Mouse (Mus musculus) lung, embryonic 16.5 days (tissue): ENCODE measurements around the gene Dag1. TPM values are rescaled to one million over a fixed set of nuclear protein-coding genes. Genes with fewer than 3 reads are reported as not detected.

Experiments used
- ATAC-seq: fragments of 200-750 bp; cut with Nextera tagmentation; 2 replicates; pipeline ENCODE4 v1.8.0; 2017; ENCODE audit warnings: low read depth, mild to moderate bottlenecking, moderate library complexity
- H3K27ac ChIP-seq: fragments of 300-500 bp; sonication (generic); 2 replicates; pipeline ENCODE4 v1.5.1; 2014; ENCODE audit warnings: mild to moderate bottlenecking, control low read depth, low read length
- H3K27me3 ChIP-seq: fragments of 300-500 bp; sonication (generic); 2 replicates; pipeline ENCODE4 v1.6.1; 2014; ENCODE audit warnings: low read depth, low read length, mixed read lengths; ENCODE audit not compliant: control insufficient read depth, insufficient read depth
- H3K36me3 ChIP-seq: fragments of 300-500 bp; sonication (generic); 2 replicates; pipeline ENCODE4 v1.6.1; 2014; ENCODE audit warnings: low read length; ENCODE audit not compliant: control insufficient read depth, insufficient read depth
- H3K4me1 ChIP-seq: fragments of 300-500 bp; sonication (generic); replicated peaks from 2 replicates; pipeline ENCODE4 v1.6.1; 2014; ENCODE audit warnings: low read length, mixed read lengths; ENCODE audit not compliant: control insufficient read depth, insufficient read depth
- H3K4me2 ChIP-seq: fragments of 300-500 bp; sonication (generic); 2 replicates; pipeline ENCODE4 v1.6.1; 2014; ENCODE audit warnings: low read depth, low read length, control low read depth
- H3K4me3 ChIP-seq: fragments of 300-500 bp; sonication (generic); 2 replicates; pipeline ENCODE4 v1.5.1; 2014; ENCODE audit warnings: mild to moderate bottlenecking, low read length, control low read depth
- H3K9ac ChIP-seq: fragments of 300-500 bp; sonication (generic); 2 replicates; pipeline ENCODE4 v1.6.1; 2014; ENCODE audit warnings: low read length, control low read depth
- H3K9me3 ChIP-seq: fragments of 300-500 bp; sonication (generic); 2 replicates; pipeline ENCODE4 v1.6.1; 2016; ENCODE audit warnings: low read length; ENCODE audit not compliant: control insufficient read depth
- WGBS: fragments of 180-500 bp; shearing (Covaris S2); extraction: QIAGEN DNeasy Blood & Tissue Kit; methylation state at CpG from one replicate; pipeline ENCODE4 v1.1.7; 2014; 5-methylcytosine and 5-hydroxymethylcytosine counted together
- polyA plus RNA-seq: library from polyadenylated mRNA; unstranded; fragments of >200 nt; fragmentation: Nextera tagmentation; extraction: Ambion mirVana; gene quantifications from 2 replicates; pipeline ENCODE4 v1.2.1, GENCODE M21; 2015

The Dag1 gene
- polyA plus RNA-seq, 1 experiment from 2014 or later, result 141 TPM

DNA sequence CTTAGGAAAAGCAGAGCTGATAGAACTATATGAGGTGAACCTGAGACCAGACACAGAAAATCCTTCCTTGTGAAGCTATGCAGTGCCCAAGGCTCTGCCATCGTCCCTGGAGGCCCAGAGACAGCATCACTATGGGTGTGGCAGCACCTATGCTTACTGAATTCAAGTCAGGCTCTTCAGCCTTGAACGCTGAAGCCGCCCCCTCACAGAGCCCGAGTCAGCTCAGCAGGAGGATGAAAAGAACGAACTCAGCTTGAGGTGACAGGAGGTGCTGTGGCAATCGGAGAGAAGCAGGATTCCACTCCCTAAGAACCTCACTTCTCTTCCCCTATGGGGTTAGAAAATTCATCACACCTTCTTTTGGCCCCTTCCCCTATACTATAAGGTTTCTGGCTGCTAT, 76.1 kb downstream of the Dag1 start:
- WGBS, result 27% methylated on average over 6 of the region's 6 CpGs
- Histone ChIP-seq H3K9ac (no peak overlapping the region), H3K9me3 (no peaks in the 10 kb centered on the region), H3K4me1 (peaks cover 6% of the 10 kb centered on the region; the same call in 1 of the 2 replicates), H3K4me3 (no peak overlapping the region), H3K4me2 (no peak overlapping the region), H3K27me3 (peaks cover 19% of the 10 kb centered on the region), H3K36me3 (no peaks in the 10 kb centered on the region), H3K27ac (no peak overlapping the region)
- no peak for ATAC-seq

DNA sequence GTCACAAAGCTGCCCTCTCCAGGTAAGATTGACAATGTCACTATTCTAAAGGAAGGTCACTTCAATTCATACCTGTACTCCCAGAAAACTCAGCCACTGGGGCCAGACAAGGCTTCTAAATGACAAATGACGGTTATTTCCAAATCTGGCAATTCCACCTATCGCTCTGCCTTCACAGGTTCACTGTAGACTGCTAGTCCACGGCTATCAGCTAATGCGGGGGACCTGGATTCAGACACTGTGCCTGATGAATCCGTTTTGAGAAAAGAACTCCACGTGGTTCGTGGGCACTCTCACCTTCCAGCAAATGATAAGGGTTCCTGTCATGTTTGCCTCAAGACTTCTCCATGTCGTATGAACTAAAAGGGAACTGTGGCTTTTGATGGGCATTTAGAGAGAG, 78.0 kb downstream of the Dag1 start:
- ATAC-seq, result no peak
- H3K4me1 ChIP-seq, result peaks cover 6% of the 10 kb centered on the region; the same call in 1 of the 2 replicates
- H3K4me2 ChIP-seq, result no peak overlapping the region
- no peak overlapping the region for H3K27ac ChIP-seq
- H3K27me3 ChIP-seq, result peaks cover 19% of the 10 kb centered on the region
- no peak overlapping the region for H3K4me3 ChIP-seq
- no peak overlapping the region for H3K9ac ChIP-seq
- no peaks in the 10 kb centered on the region for H3K36me3 ChIP-seq
- H3K9me3 ChIP-seq, result no peaks in the 10 kb centered on the region
- WGBS, result 78% methylated on average over 8 of the region's 8 CpGs

DNA sequence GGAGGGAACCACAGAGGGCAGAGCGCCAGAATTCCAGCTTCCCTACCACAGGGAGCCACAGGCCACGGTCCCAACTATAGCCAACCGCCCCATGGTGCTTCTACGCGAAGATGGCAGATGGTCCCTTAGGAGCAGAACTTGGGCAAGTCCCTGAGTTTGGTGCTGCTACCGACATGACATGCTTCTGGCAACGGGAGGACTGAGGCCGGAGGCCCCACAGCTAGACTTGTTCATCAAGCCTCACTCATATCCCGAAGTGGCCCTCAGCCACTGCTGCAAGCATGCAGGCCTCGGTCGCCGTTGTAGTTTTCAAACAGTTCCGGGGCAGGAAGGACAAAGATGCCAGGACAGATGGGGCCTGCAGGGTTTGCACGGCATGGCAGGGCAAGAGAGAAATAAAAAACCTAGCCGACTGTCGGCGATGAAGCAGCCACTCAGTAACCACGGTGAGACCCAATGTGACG, 80.2 kb downstream of the Dag1 start:
- no peak overlapping the region for H3K27ac ChIP-seq
- no peaks in the 10 kb centered on the region for H3K4me1 ChIP-seq
- WGBS, result 83% methylated on average over 19 of the region's 19 CpGs
- H3K9me3 ChIP-seq, result no peaks in the 10 kb centered on the region
- H3K36me3 ChIP-seq, result no peaks in the 10 kb centered on the region
- H3K4me3 ChIP-seq, result no peak overlapping the region
- H3K4me2 ChIP-seq, result no peak overlapping the region
- no peak for ATAC-seq
- no peaks in the 10 kb centered on the region; the same call in 1 of the 2 replicates for H3K27me3 ChIP-seq
- no peak overlapping the region for H3K9ac ChIP-seq

DNA sequence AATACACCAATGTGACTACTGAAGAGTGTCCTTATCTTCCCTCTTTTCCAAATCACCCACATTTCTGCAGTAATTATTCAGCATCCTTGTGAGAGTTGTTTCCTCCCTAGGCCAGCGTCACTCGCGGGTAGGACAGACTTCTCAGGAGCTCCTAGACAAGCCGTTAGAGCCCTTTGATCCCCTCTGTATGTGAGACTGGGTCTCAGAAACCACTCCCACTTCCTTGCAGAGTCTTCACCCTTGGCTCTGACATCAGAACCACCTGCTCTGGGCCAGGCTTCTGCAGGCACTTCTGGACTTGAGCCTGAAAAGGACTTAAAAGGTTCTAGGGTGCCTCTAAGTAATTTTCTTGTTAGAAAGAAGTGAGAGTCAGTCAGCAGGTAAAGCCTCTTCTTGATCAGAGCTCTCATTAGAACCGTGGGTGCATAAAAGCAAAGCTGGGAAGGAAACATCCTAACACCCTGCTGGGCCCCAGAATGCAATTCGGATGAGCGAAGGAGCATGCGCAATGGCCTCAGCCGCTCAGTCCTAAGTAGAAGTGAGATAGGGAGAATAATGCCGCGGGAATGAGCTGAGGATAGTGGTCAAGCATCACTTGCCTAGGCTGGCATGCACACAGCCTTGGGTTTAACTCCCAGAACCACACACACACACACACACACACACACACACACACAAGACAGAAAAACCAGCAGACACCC, 80.8 kb downstream of the Dag1 start:
- Histone ChIP-seq H3K4me3 (no peak overlapping the region), H3K4me1 (no peaks in the 10 kb centered on the region), H3K27me3 (no peaks in the 10 kb centered on the region), H3K9me3 (no peaks in the 10 kb centered on the region), H3K9ac (no peak overlapping the region), H3K27ac (no peak overlapping the region), H3K36me3 (no peaks in the 10 kb centered on the region), H3K4me2 (no peak overlapping the region)
- ATAC-seq, result no peak
- WGBS, result 59% methylated on average over 11 of the region's 11 CpGs

DNA sequence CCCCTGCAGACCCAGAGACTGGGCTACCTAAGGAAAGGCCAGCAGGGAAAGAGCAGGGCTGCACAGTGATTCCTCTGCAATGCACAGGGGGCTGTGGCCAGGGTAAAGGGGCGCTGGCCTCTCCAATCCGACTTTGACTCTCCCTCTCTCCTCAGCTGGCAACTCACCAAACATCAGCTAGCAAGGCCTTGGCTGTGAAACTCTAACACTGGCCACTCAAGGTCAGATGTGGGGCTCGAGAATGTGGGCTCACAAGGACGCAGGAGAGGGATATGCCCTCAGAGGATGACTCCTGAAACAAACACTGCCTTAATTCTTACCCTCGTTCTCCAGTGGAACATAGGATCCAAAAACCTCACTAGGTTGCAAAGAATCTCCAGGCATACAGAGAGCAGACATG, 85.4 kb downstream of the Dag1 start:
- H3K27me3 ChIP-seq, result no peaks in the 10 kb centered on the region
- H3K27ac ChIP-seq, result no peak overlapping the region
- H3K9me3 ChIP-seq, result no peaks in the 10 kb centered on the region
- H3K9ac ChIP-seq, result no peak overlapping the region
- H3K4me2 ChIP-seq, result no peak overlapping the region
- WGBS, result 57% methylated on average over 5 of the region's 5 CpGs
- no peak overlapping the region for H3K4me3 ChIP-seq
- H3K4me1 ChIP-seq, result peaks cover 3% of the 10 kb centered on the region; the same call in 1 of the 2 replicates
- H3K36me3 ChIP-seq, result no peaks in the 10 kb centered on the region
- ATAC-seq, result no peak

DNA sequence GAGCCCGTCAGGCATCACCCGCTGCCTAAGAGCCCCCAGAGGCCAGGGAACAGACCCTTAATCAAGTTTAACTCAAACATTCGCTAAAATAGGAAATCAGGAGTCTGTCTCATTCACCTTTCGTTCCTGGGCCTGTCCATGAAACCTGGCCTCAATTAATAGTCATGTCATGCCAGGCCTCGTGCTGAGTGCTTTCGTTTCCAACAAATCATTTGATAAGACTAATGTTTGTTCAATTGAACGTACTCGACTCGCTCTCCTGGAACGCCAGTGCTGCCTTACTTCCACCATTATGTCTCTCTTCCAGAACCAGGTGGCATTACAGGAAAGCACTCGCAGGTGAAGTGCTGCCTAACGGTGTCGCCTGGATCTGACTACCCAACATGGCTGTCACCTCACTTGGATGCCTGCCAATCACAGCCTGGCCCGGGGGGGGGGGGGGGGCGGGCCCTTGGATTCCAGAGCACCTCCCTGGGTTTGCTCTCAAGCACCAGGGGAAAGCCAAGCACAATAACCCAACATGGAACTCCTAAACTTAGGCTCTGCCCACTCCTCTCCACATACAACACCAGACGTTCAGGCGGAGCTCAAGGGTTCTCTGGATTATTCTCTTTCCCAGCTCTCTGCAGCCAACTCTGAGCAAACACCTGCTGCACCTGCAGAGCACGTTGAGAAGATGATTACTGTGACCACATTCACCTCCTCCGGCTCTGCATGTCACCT, 88.5 kb downstream of the Dag1 start:
- H3K4me2 ChIP-seq, result no peak overlapping the region
- peaks cover 3% of the 10 kb centered on the region; the same call in 1 of the 2 replicates for H3K4me1 ChIP-seq
- no peak overlapping the region for H3K9ac ChIP-seq
- H3K27me3 ChIP-seq, result no peaks in the 10 kb centered on the region
- peak overlapping the region; percentile 32; the same call in 1 of the 2 replicates for H3K27ac ChIP-seq
- WGBS, result 42% methylated on average over 19 of the region's 19 CpGs
- no peaks in the 10 kb centered on the region for H3K36me3 ChIP-seq
- peak; percentile 86 for ATAC-seq
- H3K4me3 ChIP-seq, result no peak overlapping the region
- H3K9me3 ChIP-seq, result no peaks in the 10 kb centered on the region

DNA sequence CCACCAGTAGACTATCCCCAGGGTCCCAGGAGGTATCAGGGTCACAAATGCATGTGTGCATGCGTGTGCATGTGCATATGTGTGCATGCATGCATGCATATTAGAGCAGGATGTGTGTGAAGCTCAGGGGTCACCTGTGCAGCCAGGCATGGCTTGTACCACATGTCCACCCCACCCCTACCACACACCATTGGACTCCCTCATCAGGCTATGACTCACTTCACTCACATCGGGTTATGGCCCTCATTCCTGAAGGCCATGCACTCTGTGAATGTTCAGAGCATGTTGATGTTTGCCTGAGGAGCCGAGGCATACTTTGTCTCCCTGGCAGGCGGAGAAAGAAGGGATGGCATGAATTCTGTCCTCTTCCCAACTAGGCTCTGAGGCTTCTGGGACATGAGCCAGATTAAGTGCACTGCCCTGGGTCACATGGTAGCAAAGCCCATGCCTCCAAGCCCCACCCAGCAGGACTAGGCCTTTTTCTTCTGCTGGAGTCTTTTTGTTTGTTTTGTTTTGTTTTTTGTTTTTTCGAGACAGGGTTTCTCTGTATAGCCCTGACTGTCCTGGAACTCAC, 90.9 kb downstream of the Dag1 start:
- Histone ChIP-seq H3K4me3 (no peak overlapping the region), H3K27me3 (no peaks in the 10 kb centered on the region), H3K4me1 (peaks cover 5% of the 10 kb centered on the region; the same call in 1 of the 2 replicates), H3K36me3 (no peaks in the 10 kb centered on the region), H3K9me3 (no peaks in the 10 kb centered on the region), H3K27ac (no peak overlapping the region), H3K4me2 (no peak overlapping the region), H3K9ac (no peak overlapping the region)
- WGBS, result 62% methylated on average over 5 of the region's 5 CpGs
- no peak for ATAC-seq

DNA sequence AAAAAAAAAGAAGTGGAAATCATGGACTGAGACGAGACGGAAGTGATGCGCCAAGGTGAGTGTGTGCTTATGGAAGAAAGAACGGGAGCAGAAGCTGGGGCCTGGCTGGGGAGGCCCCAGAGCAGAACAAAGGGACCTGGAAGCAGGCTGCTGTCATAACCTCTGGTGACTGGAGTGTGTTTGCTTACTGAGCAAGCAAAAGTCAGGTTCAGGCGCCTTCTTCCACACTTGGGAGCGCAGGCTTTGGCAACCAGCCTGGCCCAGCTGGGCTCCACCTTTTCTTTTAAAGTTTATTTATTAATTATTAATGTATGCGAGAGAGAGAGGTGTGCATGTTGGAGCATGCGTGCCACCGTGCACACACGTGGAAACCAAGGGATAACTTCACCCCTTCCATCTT, 94.0 kb downstream of the Dag1 start:
- no peak overlapping the region for H3K4me2 ChIP-seq
- no peak overlapping the region for H3K4me3 ChIP-seq
- WGBS, result 49% methylated on average over 10 of the region's 10 CpGs
- no peaks in the 10 kb centered on the region for H3K36me3 ChIP-seq
- no peaks in the 10 kb centered on the region for H3K27me3 ChIP-seq
- H3K27ac ChIP-seq, result peak overlapping the region; percentile 65
- no peak overlapping the region for H3K9ac ChIP-seq
- H3K9me3 ChIP-seq, result no peaks in the 10 kb centered on the region
- peak; percentile 82 for ATAC-seq
- peaks cover 2% of the 10 kb centered on the region; the same call in 1 of the 2 replicates for H3K4me1 ChIP-seq

DNA sequence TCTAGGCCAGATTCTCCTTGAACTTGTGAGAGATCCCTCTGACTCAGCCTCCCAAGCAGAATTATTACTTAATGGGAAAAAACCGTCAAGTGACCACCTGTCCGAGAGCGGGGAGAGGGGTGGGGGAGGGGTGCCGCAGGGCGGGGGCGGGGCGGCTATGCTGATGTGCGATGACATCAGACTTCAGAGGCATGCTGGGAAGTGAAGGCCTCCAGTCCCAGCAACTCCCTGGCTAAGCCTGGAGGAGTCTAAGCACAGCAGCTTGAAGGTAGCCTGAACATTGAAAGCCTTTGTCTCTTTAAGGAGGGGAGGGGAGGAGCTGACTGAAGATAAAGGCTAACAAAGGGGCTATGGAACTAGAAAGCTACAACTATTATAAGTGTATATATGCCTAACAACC, 98.6 kb downstream of the Dag1 start:
- Histone ChIP-seq H3K4me1 (0 out of 2 replicates have a peak, but pooled peaks cover 2% of the 10 kb centered on the region), H3K9me3 (no peaks in the 10 kb centered on the region), H3K9ac (no peak overlapping the region), H3K27ac (no peak overlapping the region), H3K4me3 (no peak overlapping the region), H3K36me3 (no peaks in the 10 kb centered on the region), H3K4me2 (no peak overlapping the region), H3K27me3 (no peaks in the 10 kb centered on the region)
- 50% methylated on average over 8 of the region's 8 CpGs for WGBS
- ATAC-seq, result no peak
